Mouse (Mus musculus) liver, adult 2 months (tissue): Measurements from ENCODE around the gene Gm45844. TPM values are rescaled to one million over a fixed set of nuclear protein-coding genes. Genes with fewer than 3 reads are reported as not detected.
A peak's percentile ranks its signal among the peaks of the same experiment; 100 is the strongest.
"Not testable (repeated sequence)": the region's sequence is repeated elsewhere in the genome, so short reads cannot be mapped to it uniquely, and the experiment has no call there.

Experiments
- DNase-seq: peaks from one replicate; pipeline ENCODE4 v3.0.0-alpha.2; 2011; ENCODE audit warnings: low read depth, low spot score; ENCODE audit errors: extremely low read depth
- H3K27ac ChIP-seq: fragments of 200-500 bp; replicated peaks from 2 replicates; pipeline ENCODE4 v1.5.1; 2012; ENCODE audit warnings: low read depth, mild to moderate bottlenecking, control low read depth, inconsistent platforms, low read length; ENCODE audit not compliant: insufficient read depth
- H3K27me3 ChIP-seq: fragments of 200-500 bp; 2 replicates; pipeline ENCODE4 v1.6.1; 2012; ENCODE audit warnings: mild to moderate bottlenecking, moderate library complexity, low read length, inconsistent platforms; ENCODE audit not compliant: control insufficient read depth, insufficient read depth
- H3K36me3 ChIP-seq: fragments of 200-500 bp; 2 replicates; pipeline ENCODE4 v1.6.1; 2012; ENCODE audit warnings: low read length, inconsistent platforms; ENCODE audit not compliant: control insufficient read depth, insufficient read depth
- H3K4me1 ChIP-seq: fragments of 200-500 bp; 2 replicates; pipeline ENCODE4 v1.6.1; 2011; ENCODE audit warnings: low read length; ENCODE audit not compliant: control insufficient read depth, insufficient read depth
- H3K4me3 ChIP-seq: fragments of 200-500 bp; 2 replicates; pipeline ENCODE4 v1.5.1; 2011; ENCODE audit warnings: low read depth, mild to moderate bottlenecking, control low read depth, low read length, moderate library complexity; ENCODE audit not compliant: insufficient read depth
- H3K79me2 ChIP-seq: fragments of 200-500 bp; 2 replicates; pipeline ENCODE4 v1.6.1; 2012; ENCODE audit warnings: inconsistent platforms, mild to moderate bottlenecking, low read length, moderate library complexity; ENCODE audit not compliant: control insufficient read depth, insufficient read depth
- H3K9ac ChIP-seq: fragments of 200-500 bp; 2 replicates; pipeline ENCODE4 v1.6.1; 2012; ENCODE audit warnings: low read depth, mild to moderate bottlenecking, control low read depth, inconsistent platforms, low read length
- CTCF ChIP-seq: fragments of 200-500 bp; IDR thresholded peaks from 2 replicates; pipeline ENCODE4 v1.5.1; 2011; ENCODE audit warnings: low read depth, low read length, control low read depth
- POLR2A ChIP-seq: fragments of 200-500 bp; IDR thresholded peaks from 2 replicates; pipeline ENCODE4 v1.6.1; 2011; ENCODE audit warnings: low read length, control low read depth; ENCODE audit not compliant: insufficient read depth; ENCODE audit errors: extremely low read depth
- WGBS: fragments of 180-500 bp; shearing (Covaris S2); methylation state at CpG from one replicate; pipeline ENCODE4 v1.1.7; 2018; 5-methylcytosine and 5-hydroxymethylcytosine counted together
- polyA plus RNA-seq: library from polyadenylated mRNA; depleted of rRNA; stranded (reverse); fragments of >200 nt; gene quantifications from 2 replicates; pipeline ENCODE4 v1.2.3, GENCODE M21; 2012; rRNA removed
- total RNA-seq: library from RNA; depleted of rRNA; stranded (reverse); fragments of >200 nt; gene quantifications from 2 replicates; pipeline ENCODE4 v1.2.3, GENCODE M21; 2014; rRNA removed

Gene Gm45844
- total RNA-seq = 1.5 and 3.0 TPM in 2 replicates
- polyA plus RNA-seq = 1.3 TPM in 2 replicates

GRCm38 (mm10) chr7:7277966-7278567, at the start of gene Gm45844:
Gene Gm45844, minus strand, starts transcription at chr7:7278289.
- H3K79me2 ChIP-seq, H3K36me3 ChIP-seq, H3K27ac ChIP-seq, H3K27me3 ChIP-seq, H3K4me1 ChIP-seq: not testable (repeated sequence)
- TF ChIP-seq CTCF (peak; percentile 93), POLR2A (0 out of 2 replicates have a peak, but pooled peaks have one; percentile 32)
- peak; percentile 55 for DNase-seq
- WGBS = 43% methylated on average over 45 of the region's 45 CpGs
- Histone ChIP-seq H3K4me3 (peak within 1 kb of the TSS; percentile 80), H3K9ac (peak within 1 kb of the TSS; percentile 84)

- Histone ChIP-seq H3K27me3 (no peaks in the 10 kb centered on the region), H3K4me3 (no peak overlapping the region), H3K27ac (no peak overlapping the region), H3K79me2 (no peaks in the 10 kb centered on the region), H3K9ac (no peak overlapping the region), H3K36me3 (peaks cover 14% of the 10 kb centered on the region; the same call in 1 of the 2 replicates), H3K4me1 (peaks cover 3% of the 10 kb centered on the region; the same call in 1 of the 2 replicates)
- TF ChIP-seq POLR2A (no peak), CTCF (peak; percentile 23; the same call in 1 of the 2 replicates)
- DNase-seq = peak; percentile 12
- WGBS = 86% methylated on average over 16 of the region's 16 CpGs
Observed at GRCm38 (mm10) chr7:7295595-7295994, 17.5 kb upstream of the Gm45844 start.

GRCm38 (mm10) chr7:7281383-7281782, 3.3 kb upstream of the Gm45844 start:
- no peak for TF ChIP-seq POLR2A
- TF ChIP-seq CTCF = no peak
- H3K4me3 ChIP-seq = no peak overlapping the region
- no peaks in the 10 kb centered on the region for H3K79me2 ChIP-seq
- no peak overlapping the region for H3K9ac ChIP-seq
- peaks cover 28% of the 10 kb centered on the region for H3K36me3 ChIP-seq
- H3K27ac ChIP-seq = no peak overlapping the region
- H3K4me1 ChIP-seq = no peaks in the 10 kb centered on the region
- H3K27me3 ChIP-seq = no peaks in the 10 kb centered on the region
- WGBS = 72% methylated on average over 1 of the region's 1 CpGs
- DNase-seq = peak; percentile 30

- Histone ChIP-seq H3K9ac (peak overlapping the region; percentile 23; the same call in 1 of the 2 replicates), H3K4me3 (peak overlapping the region; percentile 80)
- H3K36me3 ChIP-seq, H3K4me1 ChIP-seq, H3K27ac ChIP-seq, H3K79me2 ChIP-seq, H3K27me3 ChIP-seq: not testable (repeated sequence)
- peak; percentile 8 for DNase-seq
- 63% methylated on average over 24 of the region's 24 CpGs for WGBS
Observed at GRCm38 (mm10) chr7:7277556-7277955, 533 bp downstream of the Gm45844 start.

- H3K79me2 ChIP-seq, H3K4me1 ChIP-seq, H3K9ac ChIP-seq, DNase-seq, H3K36me3 ChIP-seq, H3K27me3 ChIP-seq, H3K27ac ChIP-seq, H3K4me3 ChIP-seq: not testable (repeated sequence)
- no CpG with 5 or more reads among the region's 1 CpGs for WGBS
Observed at GRCm38 (mm10) chr7:7247228-7247627, 30.9 kb downstream of the Gm45844 start, which contains the start of gene Vmn2r29. Gene Vmn2r29, minus strand, starts transcription at chr7:7247328.

DNA sequence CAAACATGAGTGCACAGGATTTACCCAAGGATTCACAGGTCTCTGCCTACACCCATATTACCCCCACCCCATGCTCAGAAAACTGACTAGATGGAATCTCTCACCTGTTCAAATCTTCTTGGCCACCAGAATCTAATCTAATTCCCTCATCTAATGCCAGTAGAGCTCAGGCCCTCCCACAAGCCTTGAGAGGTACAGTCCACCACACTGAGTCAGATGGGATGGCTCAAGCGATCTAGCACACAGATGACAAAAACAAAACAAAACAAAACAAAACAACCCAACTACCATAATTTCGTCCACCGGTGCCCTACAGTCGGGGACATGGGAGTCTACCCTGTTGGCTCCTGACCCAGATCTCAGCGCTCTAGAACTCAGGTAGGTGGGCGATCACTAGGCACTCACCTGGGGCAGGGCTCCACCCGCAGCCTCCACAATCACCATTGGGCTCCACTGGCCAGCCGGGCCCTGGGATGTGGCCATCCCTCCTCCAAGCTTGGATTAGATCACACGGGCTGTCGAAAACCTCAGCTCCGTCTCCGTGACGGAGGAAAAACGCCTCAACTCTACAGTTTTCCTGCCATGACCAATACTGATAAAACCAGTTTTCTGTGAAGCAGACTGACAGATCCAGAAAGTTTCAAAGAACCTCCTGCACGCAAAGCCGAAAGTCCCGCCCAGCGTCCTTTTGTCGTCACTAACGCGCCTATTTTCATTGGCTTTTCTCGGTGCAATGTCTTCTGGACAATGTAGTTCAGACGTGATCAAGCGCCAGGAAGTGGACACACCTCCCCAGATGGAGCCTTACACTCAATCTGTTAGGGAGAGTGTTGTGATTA, 68.6 kb downstream of the Gm45844 start, which contains the start of gene Zfp772:
Gene Zfp772, minus strand, starts transcription at position 686 of the 839 bp plus-strand sequence.
- Histone ChIP-seq H3K9ac (peak within 1 kb of the TSS; percentile 74), H3K4me3 (peak within 1 kb of the TSS; percentile 61)
- peak; percentile 60 for DNase-seq
- H3K79me2 ChIP-seq, H3K4me1 ChIP-seq, H3K27ac ChIP-seq, H3K27me3 ChIP-seq, H3K36me3 ChIP-seq: not testable (repeated sequence)
- WGBS = under 1% methylated on average over 24 of the region's 24 CpGs
